Mouse (Mus musculus) bone marrow, adult 2 months (tissue): Measurements from ENCODE around the gene Sox10. TPM values are rescaled to one million over a fixed set of nuclear protein-coding genes. Genes with fewer than 3 reads are reported as not detected.
A peak's percentile ranks its signal among the peaks of the same experiment; 100 is the strongest.

Experiments used
- H3K27ac ChIP-seq: fragments of 200-500 bp; 2 replicates; pipeline ENCODE4 v1.5.1; 2012; ENCODE audit warnings: low read depth, mild to moderate bottlenecking, control low read depth, inconsistent platforms, low read length; ENCODE audit not compliant: control insufficient read depth, poor library complexity, insufficient read depth
- H3K4me1 ChIP-seq: fragments of 200-500 bp; 2 replicates; pipeline ENCODE4 v1.6.1; 2011; ENCODE audit warnings: low read length; ENCODE audit not compliant: control insufficient read depth, insufficient read depth
- H3K4me3 ChIP-seq: fragments of 200-500 bp; replicated peaks from 2 replicates; pipeline ENCODE3; 2011; ENCODE audit warnings: mild to moderate bottlenecking, low read depth, low read length, control low read depth; ENCODE audit not compliant: control insufficient read depth
- CTCF ChIP-seq: fragments of 200-500 bp; IDR thresholded peaks from 2 replicates; pipeline ENCODE4 v1.5.1; 2011; ENCODE audit warnings: low read length, control low read depth; ENCODE audit not compliant: control insufficient read depth, insufficient read depth
- POLR2A ChIP-seq: fragments of 200-500 bp; IDR thresholded peaks from 2 replicates; pipeline ENCODE4 v1.6.1; 2011; ENCODE audit warnings: low read depth, mild to moderate bottlenecking, control low read depth, low read length, borderline replicate concordance; ENCODE audit not compliant: control insufficient read depth
- WGBS: fragments of 180-500 bp; shearing (Covaris S2); methylation state at CpG from one replicate; pipeline ENCODE4 v1.1.7; 2018; 5-methylcytosine and 5-hydroxymethylcytosine counted together
- polyA plus RNA-seq: library from polyadenylated mRNA; stranded (reverse); fragments of >200 nt; gene quantifications from 2 replicates; pipeline ENCODE4 v1.2.4, GENCODE M21; 2011; ENCODE audit warnings: low replicate concordance; ENCODE audit not compliant: missing spikeins, insufficient read depth, insufficient read length

Sox10 gene
- polyA plus RNA-seq, 1 experiment = not detected

- WGBS = 85% methylated on average over 7 of the region's 7 CpGs
- no peak overlapping the region for H3K4me3 ChIP-seq
- H3K4me1 ChIP-seq = no peaks in the 10 kb centered on the region
- H3K27ac ChIP-seq = no peak overlapping the region
- no peak for TF ChIP-seq POLR2A
- no peak for TF ChIP-seq CTCF
Measured at GRCm38 (mm10) chr15:79145522-79145921, 19.5 kb downstream of the Sox10 start.

DNA sequence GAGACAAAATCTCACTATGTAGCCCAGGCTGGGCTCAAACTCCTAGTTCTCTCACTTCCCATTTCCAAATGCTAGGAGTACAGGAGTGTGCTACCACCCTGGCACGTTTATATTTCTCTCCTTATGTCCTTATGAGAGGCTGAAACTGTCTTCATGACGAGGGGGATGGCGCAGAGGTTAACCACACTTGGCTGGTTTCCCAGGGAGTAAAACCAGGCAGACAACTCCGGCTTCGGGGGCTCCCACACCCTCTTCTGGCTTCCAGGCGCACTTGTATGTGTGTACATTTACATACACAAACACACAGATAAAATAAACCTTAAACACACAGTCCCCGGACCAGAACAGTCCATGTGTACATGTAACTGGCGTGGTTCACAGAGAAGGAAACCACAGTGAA, 21.0 kb downstream of the Sox10 start:
- Histone ChIP-seq H3K4me3 (no peak overlapping the region), H3K4me1 (no peaks in the 10 kb centered on the region), H3K27ac (no peak overlapping the region)
- TF ChIP-seq POLR2A (no peak), CTCF (no peak)
- 27% methylated on average over 8 of the region's 8 CpGs for WGBS

DNA sequence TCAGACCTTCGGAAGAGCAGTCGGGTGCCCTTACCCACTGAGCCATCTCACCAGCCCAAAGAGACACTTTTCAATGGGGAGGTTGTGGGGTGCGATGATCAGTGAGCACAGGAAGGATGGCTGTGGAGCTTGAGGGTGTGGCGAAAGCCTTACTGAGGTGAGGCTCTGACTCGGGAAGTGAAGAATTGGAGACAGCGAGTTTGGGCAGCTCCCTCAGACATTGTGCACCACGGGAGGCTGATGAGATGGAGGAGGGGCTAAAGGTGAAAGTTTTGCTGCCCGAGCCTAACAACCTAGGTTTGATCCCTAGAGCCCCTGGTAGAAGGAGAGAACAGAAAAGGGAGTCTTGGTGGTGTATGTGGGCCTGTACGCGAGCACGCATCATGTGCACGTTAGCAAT, 21.7 kb downstream of the Sox10 start:
- TF ChIP-seq CTCF = no peak
- no peak for TF ChIP-seq POLR2A
- Histone ChIP-seq H3K4me1 (no peaks in the 10 kb centered on the region), H3K27ac (no peak overlapping the region), H3K4me3 (no peak overlapping the region)
- 80% methylated on average over 12 of the region's 12 CpGs for WGBS

GRCm38 (mm10) chr15:79141566-79141917, 23.5 kb downstream of the Sox10 start:
- 1% methylated on average over 7 of the region's 7 CpGs for WGBS
- peak overlapping the region; percentile 10; the same call in 1 of the 2 replicates for H3K27ac ChIP-seq
- no peaks in the 10 kb centered on the region for H3K4me1 ChIP-seq
- TF ChIP-seq CTCF (no peak), POLR2A (no peak)
- peak overlapping the region; percentile 92 for H3K4me3 ChIP-seq

DNA sequence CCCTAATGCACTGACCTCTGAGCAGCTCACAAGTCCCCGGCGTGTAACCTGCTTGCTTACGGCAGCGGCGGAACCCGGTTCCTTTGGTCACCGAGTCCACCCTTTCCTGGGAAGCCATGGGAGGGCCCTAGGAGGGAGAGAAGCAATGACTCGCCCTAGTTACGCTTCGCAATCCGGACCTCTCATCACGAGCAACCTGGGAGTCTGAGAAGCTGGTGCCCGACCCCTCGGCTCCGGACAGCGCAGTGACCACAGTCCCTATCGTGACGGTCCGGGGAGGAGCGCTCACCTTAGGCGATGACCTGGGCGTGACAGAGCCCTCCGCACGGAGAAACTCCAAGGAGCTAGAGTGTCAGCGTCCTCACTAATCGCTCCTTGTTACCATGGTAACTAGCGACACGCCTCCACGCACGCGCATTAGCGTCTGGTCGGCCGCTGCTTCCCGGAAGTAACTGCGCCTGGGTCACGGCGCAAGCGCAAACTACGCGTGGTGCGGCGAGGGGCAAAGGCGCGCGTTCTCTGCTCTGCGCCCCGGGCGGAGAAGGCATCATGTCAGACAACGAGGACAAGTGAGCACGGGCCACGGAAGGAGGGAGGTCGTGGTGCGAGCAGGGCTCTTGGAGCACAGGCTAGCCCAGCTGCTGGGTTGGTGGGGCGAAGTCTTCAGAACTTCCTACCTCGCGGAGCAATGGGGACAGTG, 24.0 kb downstream of the Sox10 start, which contains the start of the genes Polr2f and 1700088E04Rik:
TSS of gene Polr2f (plus strand) at position 144 of the 700 bp plus-strand sequence.
TSS of gene 1700088E04Rik (minus strand) at position 388 of the 700 bp plus-strand sequence.
- Histone ChIP-seq H3K4me1 (no peaks in the 10 kb centered on the region), H3K4me3 (peak within 1 kb of the TSS; percentile 92), H3K27ac (peak within 1 kb of the TSS; percentile 10; the same call in 1 of the 2 replicates)
- under 1% methylated on average over 57 of the region's 57 CpGs for WGBS
- TF ChIP-seq POLR2A (peak; percentile 81; the same call in 1 of the 2 replicates), CTCF (0 out of 2 replicates have a peak, but pooled peaks have one; percentile 16)

- no peak overlapping the region for H3K4me3 ChIP-seq
- H3K27ac ChIP-seq = no peak overlapping the region
- no peaks in the 10 kb centered on the region for H3K4me1 ChIP-seq
- WGBS = 48% methylated on average over 10 of the region's 10 CpGs
- no peak for TF ChIP-seq POLR2A
- peak; percentile 51 for TF ChIP-seq CTCF
Measured at GRCm38 (mm10) chr15:79139640-79140039, 25.4 kb downstream of the Sox10 start.

- no peak for TF ChIP-seq POLR2A
- no peak for TF ChIP-seq CTCF
- H3K27ac ChIP-seq = no peak overlapping the region
- WGBS = 67% methylated on average over 11 of the region's 11 CpGs
- no peak overlapping the region for H3K4me3 ChIP-seq
- no peaks in the 10 kb centered on the region for H3K4me1 ChIP-seq
Measured at GRCm38 (mm10) chr15:79135783-79136575, 29.1 kb downstream of the Sox10 start.

DNA sequence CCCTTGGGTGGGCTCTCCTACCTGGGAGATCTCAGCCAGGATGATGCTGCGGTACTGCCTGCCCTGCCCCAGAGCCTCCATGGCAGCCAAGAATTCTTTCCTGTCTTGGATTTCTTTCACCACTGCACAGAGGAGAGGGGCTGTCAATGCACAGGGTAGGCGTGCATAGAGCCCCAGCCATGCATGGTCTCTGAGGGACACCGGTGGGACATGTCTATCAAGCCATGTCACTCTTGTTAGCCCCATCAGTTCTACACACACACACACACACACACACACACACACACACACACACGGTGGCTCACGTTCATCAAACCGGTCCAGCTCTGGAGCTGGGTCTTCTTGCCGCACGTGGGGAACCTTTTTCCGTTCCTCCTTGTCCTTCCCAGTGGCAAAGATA, 29.7 kb downstream of the Sox10 start:
- TF ChIP-seq POLR2A = no peak
- TF ChIP-seq CTCF = no peak
- Histone ChIP-seq H3K4me3 (no peak overlapping the region), H3K4me1 (no peaks in the 10 kb centered on the region), H3K27ac (no peak overlapping the region)
- 80% methylated on average over 9 of the region's 9 CpGs for WGBS
